Mouse (Mus musculus) ovary, postnatal 14 days (tissue): ENCODE measurements around the gene Bysl.
"Not testable (repeated sequence)": the region's sequence is repeated elsewhere in the genome, so short reads cannot be mapped to it uniquely, and the experiment has no call there.

Experiments used
- DNase-seq: peaks from one replicate; pipeline ENCODE4 v3.0.0; 2022; ENCODE audit warnings: low spot score

Gene Bysl

DNA sequence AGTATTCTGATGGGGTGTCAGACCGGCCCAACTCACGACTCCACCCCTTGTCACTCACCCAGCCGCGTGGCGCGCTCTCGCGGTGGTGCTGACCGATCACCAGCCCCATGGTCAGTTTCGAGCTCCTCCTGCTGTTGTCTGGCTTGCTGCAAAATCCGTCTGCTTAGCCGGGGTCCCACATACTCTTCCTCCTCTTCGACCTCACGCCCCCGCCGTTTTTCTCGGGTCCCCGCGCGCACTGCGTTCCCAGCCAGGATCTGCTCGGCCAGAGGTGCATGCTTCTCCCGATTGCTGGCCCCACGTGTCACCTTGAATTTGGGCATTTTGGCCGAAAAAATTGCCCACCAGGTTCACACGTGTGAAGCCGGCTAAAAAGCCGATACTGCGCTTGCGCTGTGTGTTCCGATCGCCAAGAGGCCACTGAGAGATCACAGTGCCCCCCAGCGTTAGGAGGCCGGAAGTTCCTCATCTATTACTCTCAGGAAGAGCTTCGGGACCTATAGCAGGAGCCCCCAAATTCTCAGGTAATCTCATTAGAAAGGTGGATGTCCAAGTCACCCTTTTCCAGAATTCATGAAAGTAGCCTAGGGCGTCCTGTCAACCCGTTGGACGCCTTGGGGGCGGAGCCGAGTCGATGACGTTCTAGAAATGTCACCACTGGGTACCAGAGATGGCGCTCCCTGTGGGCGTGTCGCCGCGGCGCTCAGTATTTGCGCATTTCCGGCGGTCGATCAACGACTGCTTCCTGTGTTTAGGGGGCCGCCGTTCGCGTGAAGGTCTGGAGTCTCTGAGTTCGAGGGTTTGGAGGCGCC, at the start of gene Bysl, which contains the start of the genes Med20 and Gm20517:
TSS of gene Bysl (minus strand) at position 644 of the 812 bp plus-strand sequence.
TSS of gene Med20 (plus strand) at position 734 of the 812 bp plus-strand sequence.
TSS of gene Gm20517 (plus strand) at position 741 of the 812 bp plus-strand sequence.
- peak; percentile 95 for DNase-seq

DNA sequence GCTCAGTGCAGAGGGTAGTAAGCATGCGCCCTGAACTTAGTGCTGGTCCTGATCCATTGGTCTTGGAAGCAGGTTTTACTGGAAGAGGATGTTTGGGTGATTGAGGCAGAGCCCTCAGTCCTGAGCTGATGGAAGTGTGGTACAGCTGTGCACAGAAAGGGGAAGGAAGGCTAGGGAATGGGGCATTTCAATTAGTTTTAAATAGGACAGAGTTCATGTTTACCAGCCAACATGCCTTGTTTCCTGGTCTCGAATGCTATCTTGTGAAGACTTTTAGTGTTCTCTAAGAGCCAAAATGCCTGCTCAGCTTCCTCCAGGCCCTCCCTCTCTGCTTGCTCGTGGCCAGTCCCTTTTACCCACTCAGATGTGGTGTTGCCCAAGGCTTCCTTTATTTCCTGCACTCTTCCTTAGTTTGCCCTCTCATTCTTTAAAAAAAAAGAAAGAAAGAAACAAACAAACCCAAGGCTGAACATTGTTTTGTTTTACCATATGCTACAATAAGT, 47.5 kb upstream of the Bysl start:
- DNase-seq, result no peak

DNA sequence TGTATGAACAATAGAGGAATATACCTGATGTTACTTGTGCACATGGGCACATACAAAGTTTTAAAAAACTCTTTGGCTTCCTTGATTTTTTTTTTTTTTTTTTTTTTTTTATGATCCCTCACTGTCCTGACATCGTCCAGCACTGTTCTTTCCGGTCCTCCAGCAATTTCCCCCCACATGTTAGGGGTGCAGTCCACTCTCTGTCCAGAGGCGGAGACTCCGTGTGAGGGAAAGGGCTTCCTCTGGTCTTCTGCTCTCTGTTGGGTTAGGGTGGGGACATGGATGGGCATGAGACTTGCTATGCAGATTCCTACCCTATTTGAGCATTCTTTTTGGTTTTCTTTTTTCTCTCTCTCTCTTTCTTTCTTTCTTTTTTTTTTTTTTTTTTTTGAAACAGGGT, 46.6 kb upstream of the Bysl start:
- no peak for DNase-seq

DNA sequence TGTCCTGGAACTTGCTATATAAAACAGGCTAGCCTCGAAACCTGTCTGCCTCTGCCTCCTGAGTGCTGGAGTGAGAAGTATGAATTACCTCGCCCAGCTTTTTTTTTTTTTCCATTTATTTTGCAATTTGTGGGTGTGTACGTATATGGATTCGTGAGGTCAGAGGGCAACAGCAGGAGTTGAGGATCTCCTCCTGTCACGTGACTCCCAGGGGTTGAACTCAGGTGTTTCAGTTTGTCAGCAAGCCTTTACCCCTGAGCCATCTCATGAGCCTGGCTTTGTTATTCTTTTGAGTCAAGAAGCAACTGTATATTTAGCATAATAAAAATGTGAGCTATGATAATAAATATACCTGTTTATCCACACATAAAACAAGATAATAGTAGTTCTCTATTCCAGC, 44.4 kb upstream of the Bysl start:
- DNase-seq, result no peak

DNA sequence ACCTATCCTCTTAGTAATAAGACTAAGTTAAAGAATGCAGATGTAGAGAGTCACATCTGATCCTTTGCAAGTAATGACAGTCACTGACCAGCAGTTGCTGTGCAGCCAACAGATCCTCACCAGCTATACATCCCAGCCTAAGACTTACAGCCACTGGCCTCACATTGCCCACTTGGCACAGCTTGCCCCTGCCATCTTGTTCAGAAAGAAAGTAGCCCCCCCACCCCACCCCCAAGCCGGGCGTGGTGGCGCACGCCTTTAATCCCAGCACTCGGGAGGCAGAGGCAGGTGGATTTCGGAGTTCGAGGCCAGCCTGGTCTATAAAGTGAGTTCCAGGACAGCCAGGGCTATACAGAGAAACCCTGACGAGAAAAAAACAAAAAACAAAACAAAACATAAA, 43.1 kb upstream of the Bysl start:
- DNase-seq, result not testable (repeated sequence)

DNA sequence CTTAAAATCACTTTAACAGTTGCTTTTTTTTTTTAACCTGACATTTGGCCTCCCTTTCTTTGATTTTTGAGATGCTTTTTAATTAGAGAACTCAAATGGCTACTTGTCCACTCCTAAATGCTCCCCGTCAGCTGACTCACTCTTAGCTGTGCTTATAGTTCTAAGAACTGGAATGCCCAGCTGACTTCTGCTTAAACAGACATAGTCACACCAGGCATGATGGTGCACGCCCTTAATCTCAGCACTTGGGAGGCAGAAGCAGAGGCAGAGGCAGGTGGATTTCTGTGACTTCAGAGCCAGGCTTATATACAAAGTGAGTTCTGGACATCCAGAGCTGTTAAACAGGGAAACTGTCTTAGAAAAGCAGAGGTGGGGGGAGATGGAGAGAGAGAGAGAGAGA, 40.7 kb upstream of the Bysl start:
- DNase-seq, result no peak

DNA sequence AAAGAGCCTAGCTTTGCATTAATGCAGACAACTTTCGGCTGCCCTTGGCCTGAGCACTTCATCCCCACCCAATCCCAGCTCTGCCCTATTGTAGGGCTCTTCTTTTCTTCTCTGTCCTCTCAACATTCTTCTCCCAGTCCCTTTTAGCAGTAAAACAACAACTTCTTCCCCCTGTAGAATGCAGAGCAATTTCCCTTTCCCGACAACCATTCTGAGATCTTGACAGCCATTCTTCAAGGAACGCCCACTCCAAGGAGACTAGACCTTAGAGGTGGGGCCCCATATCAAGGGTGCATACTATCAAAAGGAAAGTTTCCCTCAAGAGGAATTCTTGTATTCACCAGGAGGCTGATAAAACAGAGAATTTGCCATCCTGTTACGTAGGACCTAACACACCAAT, 37.7 kb upstream of the Bysl start:
- no peak for DNase-seq

DNA sequence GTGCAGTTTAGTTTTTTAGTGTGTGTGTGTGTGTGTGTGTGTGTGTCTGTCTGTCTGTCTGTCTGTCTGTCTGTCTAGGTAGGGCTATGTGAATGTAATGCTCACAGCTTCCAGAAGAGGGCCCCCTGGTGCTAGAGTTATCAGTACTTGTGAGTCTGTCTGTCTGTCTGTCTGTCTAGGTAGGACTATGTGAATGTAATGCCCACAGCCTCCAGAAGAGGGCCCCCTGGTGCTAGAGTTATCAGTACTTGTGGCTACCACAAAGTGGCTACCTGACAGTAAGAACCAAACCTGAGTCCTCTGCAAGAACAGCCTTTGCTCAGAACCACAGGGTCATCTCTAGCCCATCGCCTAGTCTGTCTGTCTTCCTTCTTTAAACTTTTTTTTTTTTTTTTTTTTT, 35.4 kb upstream of the Bysl start:
- peak; percentile 53 for DNase-seq

DNA sequence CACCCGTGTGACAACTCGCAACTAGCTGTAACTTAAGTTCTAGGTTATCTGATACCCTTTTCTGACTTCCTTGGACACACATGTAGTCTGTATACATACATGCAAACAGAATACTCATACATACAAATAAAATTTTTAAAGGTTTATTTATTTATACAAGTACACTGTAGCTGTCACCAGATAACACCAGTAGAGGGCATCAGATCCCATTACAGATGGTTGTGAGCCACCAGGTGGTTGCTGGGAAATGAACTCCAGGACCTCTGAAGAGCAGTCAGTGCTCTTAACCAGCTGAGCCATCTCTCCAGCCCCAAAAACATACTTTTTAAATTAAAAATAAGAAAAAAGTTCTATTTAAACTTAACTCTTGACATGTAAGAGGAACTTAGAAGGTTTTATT, 31.7 kb upstream of the Bysl start:
- DNase-seq, result no peak

DNA sequence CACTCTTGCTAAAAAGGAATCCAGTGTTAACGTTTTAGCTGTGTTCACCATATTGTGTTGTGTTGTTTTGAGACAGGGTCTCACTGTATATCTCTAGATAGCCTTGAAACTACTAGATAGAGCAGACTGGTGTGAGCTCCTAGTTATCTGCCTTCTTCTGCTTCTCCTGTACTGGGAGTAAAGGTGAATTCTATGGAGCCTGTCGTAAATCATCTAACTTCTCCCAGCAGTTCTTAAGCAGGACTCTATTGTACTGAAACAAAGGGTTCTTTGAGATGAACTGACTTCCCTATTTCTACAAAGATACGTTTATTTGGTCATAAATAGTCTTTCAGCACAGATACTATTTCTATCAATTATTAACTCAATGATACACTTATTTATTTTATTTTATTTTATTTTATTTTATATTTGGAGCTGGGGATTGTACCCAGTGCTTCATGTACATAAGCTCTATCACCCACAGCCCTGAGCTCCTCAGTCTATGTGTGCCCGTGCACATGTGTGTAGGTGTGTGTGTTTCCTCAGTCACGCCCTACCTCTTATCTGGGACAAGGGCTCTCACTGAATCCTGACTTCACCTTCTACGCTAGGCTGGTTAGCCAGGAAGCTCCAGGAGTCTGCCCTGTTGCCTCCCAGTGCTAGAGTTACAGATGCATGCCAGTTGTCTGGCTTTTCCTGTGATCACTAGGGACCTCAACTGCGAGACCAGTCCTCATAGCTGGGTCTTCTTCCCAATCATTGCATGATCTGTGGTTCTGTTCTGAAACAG, 22.9 kb upstream of the Bysl start:
- no peak for DNase-seq

DNA sequence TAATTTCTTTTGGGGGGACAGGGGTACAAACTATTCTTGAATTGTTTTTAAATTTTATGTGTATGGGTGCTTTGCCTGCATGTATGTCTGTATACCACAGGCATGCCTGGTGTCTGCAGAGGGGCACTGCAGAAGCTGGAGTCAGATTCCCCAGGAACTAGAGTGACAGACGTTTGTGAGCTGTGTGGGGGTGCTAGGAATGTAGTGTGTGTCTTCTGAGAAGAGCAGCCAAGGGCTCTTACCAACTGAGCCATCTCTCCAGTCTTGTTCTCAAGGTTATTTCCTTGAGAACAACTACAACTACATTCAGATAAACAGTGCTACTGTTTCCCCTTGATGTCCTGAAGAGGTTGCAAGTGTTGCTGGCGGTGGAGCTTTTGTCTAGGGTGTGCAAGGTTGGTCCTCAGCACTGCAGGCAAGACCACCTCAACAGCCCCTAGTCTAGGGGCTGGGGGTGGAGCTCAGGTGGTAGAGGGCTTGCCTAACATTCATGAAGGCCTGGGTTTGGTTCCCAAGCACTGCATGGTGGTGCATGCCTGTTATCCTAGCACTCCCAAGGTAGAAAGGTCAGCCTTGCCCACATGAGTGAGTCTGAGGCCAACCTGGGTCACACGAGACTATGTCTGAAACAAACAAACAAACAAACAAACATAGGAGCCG, 21.0 kb upstream of the Bysl start:
- no peak for DNase-seq

DNA sequence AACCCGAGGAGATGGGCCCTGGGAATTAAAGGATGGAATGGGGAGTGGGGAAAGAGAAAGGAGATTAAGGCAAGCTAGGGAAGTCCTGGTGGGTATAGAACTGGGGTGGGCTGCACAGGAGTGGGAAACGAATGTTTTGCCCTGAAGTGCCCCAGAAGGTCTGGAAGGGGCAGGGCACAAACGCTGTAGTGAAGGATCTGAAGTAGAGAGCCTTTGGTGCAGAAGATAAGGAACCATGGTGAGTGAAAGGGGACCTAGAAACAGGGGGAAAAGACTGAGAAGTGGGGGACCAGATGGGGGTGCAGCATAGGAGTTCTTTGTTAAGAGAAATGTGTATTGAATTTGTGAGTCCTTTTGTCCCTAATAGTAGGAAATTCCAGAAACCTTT, 19.4 kb upstream of the Bysl start, which contains the start of gene Usp49:
TSS of gene Usp49 (plus strand) at position 13 of the 388 bp plus-strand sequence.
- no peak for DNase-seq

DNA sequence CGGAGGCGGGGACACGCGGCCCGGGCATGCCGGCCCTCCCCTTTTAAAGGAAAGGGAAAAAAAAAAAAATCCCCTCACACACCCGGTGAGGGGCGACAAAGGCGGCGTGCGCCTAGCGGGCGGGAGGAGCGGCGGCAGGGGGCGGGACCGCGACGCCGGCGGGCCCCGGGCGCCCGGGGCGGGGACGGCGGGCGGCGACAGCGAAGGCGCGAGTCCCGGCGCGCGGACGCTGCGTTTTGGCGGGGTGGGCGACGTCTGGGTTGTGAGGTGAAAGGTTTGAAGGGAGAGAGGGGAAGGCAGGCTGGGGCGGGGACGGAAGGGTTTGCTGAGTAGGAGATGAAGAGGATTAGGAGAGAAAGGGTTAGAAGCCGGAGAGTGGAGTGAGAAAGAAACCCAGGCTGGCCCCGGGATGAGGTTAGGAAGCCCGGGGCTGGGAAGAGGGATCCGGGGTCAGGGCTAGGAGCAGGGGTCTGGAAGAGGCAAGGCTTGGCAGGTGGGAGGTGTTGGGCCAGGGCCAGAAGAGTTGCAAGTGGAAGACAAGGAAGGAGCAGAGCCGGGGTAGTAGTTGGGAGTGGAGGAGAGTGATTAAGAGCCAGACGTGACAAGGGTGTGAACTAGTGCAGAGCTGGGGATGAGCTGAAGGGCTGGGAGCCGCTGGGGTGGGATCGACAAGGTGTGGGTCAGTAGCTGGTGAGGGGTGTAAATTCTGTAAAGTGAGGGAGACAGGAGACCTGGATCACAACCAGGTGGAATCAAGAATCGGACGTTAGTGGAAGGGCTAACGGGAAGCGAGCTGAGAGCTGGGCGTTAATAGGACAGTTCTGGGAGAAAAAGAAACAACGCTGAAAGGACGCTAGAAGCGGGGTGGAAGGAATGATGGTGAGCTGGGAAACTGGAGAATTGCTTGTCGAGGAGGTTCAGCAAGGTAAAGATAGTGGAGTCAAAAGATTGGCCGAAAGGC, 18.7 kb upstream of the Bysl start:
- DNase-seq, result peak; percentile 34

DNA sequence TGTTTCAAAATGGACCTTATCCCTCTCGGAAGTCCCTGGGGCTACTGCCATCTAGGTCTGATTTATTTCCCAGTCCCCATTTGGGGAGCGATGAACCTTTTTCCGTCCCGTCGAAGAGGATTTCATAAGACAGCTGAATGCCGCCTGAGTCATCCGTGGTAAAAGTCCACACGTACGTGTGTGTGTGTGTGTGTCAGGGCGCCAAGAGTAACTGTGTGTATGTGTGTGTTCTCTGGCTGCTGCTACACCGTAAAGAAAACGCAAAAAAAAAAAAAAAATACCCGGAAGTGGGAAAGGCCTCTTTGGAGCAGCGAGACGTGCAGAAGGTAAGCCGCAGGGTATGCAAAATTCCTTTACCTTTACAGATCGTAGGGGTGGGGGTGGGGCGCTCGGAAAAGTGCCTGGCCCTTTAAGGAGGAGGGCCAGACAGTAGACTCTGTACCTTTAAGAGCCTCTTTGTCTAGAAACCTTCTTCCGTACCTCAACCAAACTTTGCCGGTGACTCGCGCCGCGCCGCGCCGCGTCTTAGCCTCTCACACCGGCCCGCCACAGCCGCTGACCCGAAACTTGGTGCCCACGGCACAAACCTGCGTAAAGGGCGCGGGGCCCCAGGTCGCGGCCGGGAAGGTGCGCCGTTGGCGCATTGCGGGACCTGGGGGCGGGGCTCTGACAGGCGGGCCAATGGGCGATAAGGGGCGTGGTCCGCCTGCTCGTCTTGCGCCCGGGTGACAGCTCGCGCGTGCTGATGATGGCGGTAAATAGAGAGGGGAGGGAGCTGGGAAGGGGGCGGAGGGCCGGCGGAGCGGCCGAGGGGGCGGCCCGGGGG, 17.8 kb upstream of the Bysl start:
- DNase-seq, result peak; percentile 88

DNA sequence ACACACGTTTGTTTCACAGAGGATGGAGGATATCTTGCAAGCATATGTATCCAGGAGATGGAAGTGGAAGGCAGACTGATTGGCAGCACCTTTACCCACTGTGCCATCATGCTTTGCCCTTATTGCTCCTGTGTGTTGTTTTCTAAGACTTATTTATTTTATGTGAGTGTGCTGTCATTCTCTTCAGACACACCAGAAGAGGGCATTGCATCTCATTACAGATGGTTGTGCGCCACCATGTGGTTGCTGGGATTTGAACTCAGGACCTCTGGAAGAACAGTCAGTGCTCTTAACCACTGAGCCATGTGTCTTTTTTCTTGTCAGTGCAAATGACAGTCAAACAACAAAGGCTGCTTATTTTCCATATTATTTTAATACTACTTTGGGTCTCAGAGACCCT, 16.5 kb upstream of the Bysl start:
- no peak for DNase-seq

DNA sequence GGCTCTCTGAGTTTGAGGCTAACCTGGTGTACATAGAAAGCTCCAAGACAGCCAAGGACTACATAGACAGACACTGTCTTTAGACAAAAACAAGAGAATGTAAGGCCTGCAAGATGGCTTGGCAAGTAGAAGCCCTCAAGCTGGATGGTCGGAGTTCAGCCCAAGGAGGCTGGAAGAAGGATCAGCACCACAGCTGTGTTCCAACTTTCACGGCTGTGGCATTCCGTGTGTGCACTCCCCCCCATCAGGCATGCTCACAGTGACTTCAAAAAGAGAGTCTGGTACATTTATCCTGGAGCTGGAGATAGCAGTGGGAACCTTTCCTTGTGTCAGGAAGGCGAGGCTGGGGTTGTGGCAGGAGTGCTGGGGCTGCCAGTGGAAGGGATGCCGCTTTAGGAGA, 14.7 kb upstream of the Bysl start:
- no peak for DNase-seq

DNA sequence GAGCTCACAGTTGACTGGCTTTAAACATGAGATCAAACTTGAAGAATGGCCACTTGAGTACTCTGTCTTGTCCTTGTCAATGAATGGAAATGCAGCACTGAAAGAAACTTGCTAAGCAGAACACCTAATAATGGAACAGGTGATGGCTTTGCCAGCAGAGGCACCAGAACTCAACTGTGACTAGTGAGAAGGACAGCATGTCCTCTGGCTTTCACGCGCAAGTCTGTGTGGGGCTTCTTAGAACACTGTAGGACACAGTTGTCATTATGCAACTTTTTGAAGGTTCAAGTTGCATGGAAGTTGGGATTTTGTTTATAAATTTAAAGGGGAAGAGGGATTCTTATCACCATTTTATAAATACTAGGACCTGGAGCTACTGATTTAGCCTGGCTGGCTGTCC, 13.8 kb upstream of the Bysl start:
- no peak for DNase-seq

DNA sequence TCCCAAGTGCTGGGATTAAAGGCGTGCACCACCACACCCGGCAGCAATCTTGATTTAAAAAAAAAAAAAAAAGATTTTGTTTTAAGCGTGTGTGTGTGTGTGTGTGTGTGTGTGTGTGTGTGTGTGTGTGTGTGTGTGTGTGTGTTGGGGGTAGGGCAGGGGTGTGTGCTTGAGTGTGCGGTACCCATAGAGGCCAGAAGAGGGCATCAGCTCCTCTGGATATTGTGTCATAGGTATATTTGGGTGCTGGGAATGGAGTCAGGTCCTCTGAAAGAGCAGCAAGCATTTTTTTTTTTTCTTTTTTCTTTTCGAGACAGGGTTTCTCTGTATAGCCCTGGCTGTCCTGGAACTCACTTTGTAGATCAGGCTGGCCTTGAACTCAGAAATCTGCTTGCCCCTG, 13.3 kb upstream of the Bysl start:
- not testable (repeated sequence) for DNase-seq

DNA sequence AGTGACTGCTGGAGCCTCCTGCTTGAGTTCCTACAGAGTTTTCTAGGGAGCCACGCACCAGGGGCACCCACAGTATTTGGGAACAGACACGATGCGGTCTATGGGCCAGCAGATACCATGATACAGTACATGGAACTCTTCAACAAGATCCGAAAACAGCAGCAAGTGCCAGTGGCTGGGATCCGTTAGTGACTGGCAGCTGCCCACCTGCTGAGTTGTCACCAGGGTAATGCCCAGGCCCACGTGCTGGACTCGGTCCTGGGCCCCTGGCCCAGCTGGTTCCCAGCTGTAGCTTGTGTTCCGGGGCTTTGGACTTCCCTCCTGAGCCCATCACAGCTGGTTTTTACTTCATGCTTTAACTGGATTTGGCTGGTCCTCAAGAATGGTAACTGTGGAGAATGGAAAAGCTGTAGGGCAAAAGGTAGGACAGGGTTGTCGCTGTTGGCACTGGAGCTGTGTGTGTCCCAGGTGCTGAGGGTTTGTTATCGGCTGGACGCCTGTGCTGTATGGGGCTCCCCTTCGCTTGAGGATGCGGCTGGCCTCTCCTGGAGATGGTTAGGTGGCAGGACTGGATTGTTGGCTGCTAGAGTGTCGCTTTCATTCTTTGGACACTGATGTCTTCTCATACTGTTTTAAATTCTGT, 11.7 kb upstream of the Bysl start:
- no peak for DNase-seq
